ENCODE assay signal across 18 mouse cellular contexts in genomic region chr11:35052856-35053612, GRCm38 (mm10).
DNase-seq lines count a peak whose midpoint lies in the region; ATAC-seq and TF ChIP-seq lines count a peak whose summit lies in the region.
"Had no signal": no experiment of that assay in that cellular context is flagged by ENCODE, and none has a peak within 500 bp of the region (broad histone marks: within the 10 kb centered on the region; RNA-seq: fewer than 3 reads in every experiment).

No protein-coding gene starts in this region.

- no peak overlapping the region for H3K4me3 ChIP-seq in heart, embryonic 11.5 days (ENCODE audit: low read depth, low read length)
- no peak overlapping the region for H3K4me3 ChIP-seq in lung, embryonic 15.5 days
- H3K4me3 ChIP-seq in lung, adult 2 months (replicated peaks; ENCODE audit: extremely low read depth, low read depth, low read length), result no peak overlapping the region
- no peak overlapping the region for H3K4me3 ChIP-seq in intestine, embryonic 16.5 days (ENCODE audit: low read length)
- H3K4me3 ChIP-seq: forebrain, embryonic 10.5 days; gastrocnemius, adult 2 months had no signal

- DNase-seq in heart, postnatal 36 days, result no peak
- no peak for DNase-seq in lung, adult 2 months
- peak; percentile 26 for DNase-seq in yolk sac, embryonic 10.5 days (ENCODE audit: low spot score)
- DNase-seq in retina, embryonic 14.5 days (ENCODE audit: low spot score), result no peak
- DNase-seq in cerebellum, postnatal 10 days, result no peak
- DNase-seq: cerebellum, adult 9-11 months; embryo, embryonic 11 days; gastrocnemius, adult 2 months; heart, adult 18-20 months; heart, postnatal 10 days; right cerebral cortex, adult 18-20 months; thymus, postnatal 4 days had no signal

- ATAC-seq in heart, embryonic 11.5 days (replicated peaks; ENCODE audit: insufficient number of reproducible peaks, low FRiP score, low TSS enrichment), result no peak
- ATAC-seq in lung, embryonic 15.5 days (ENCODE audit: borderline replicate concordance, extremely low read depth, low FRiP score, low TSS enrichment), result peak; percentile 47
- no peak for ATAC-seq in intestine, embryonic 16.5 days
- ATAC-seq: midbrain, embryonic 16.5 days had no signal

- no peak for TF ChIP-seq POLR2A in lung, adult 2 months (IDR thresholded peaks at IDR 0.05; ENCODE audit: borderline replicate concordance, extremely low read depth, low read depth, low read length)

- intact Hi-C loops in heart, postnatal 36 days (cut with DNase I), result no loop called here

- H3K9ac ChIP-seq in heart, embryonic 11.5 days (ENCODE audit: low read depth, low read length), result no peak overlapping the region
- H3K9ac ChIP-seq in lung, embryonic 15.5 days, result no peak overlapping the region
- H3K9ac ChIP-seq in intestine, embryonic 16.5 days (ENCODE audit: low read depth, low read length), result no peak overlapping the region
- H3K9ac ChIP-seq: hindbrain, embryonic 14.5 days had no signal

- 0 out of 2 replicates have a peak overlapping the region, but pooled peaks have one; percentile 22 for H3K27ac ChIP-seq in heart, embryonic 11.5 days (ENCODE audit: low read depth, low read length)
- H3K27ac ChIP-seq in lung, embryonic 15.5 days, result peak overlapping the region; percentile 75
- peak overlapping the region; percentile 50; the same call in 1 of the 2 replicates for H3K27ac ChIP-seq in intestine, embryonic 16.5 days (ENCODE audit: low read length)
- H3K27ac ChIP-seq: forebrain, embryonic 10.5 days; gastrocnemius, adult 2 months; hindbrain, embryonic 14.5 days had no signal

- no peak for TF ChIP-seq CTCF in lung, adult 2 months (IDR thresholded peaks at IDR 0.05; ENCODE audit: insufficient read depth, low read length)

- H3K27me3 ChIP-seq in heart, embryonic 11.5 days (ENCODE audit: control insufficient read depth, insufficient read depth, low read length), result no peaks in the 10 kb centered on the region
- H3K27me3 ChIP-seq in lung, embryonic 15.5 days, result no peaks in the 10 kb centered on the region
- H3K27me3 ChIP-seq in intestine, embryonic 16.5 days (replicated peaks; ENCODE audit: control insufficient read depth, insufficient read depth, low read length), result no peaks in the 10 kb centered on the region

- WGBS in heart, embryonic 11.5 days (ENCODE audit: insufficient replicate concordance), result 66% methylated on average over 4 of the region's 4 CpGs
- WGBS in lung, embryonic 15.5 days, result 50% methylated on average over 4 of the region's 4 CpGs
- WGBS in lung, adult 2 months, result 67% methylated on average over 4 of the region's 4 CpGs
- WGBS in intestine, embryonic 16.5 days, result 72% methylated on average over 4 of the region's 4 CpGs

- no peak overlapping the region for H3K4me2 ChIP-seq in heart, embryonic 11.5 days
- H3K4me2 ChIP-seq in lung, embryonic 15.5 days, result no peak overlapping the region
- no peak overlapping the region for H3K4me2 ChIP-seq in intestine, embryonic 16.5 days (ENCODE audit: low read depth, low read length)
- H3K4me2 ChIP-seq: hindbrain, embryonic 14.5 days had no signal

- no peaks in the 10 kb centered on the region for H3K9me3 ChIP-seq in heart, embryonic 11.5 days (replicated peaks; ENCODE audit: control insufficient read depth, low read length)
- H3K9me3 ChIP-seq in lung, embryonic 15.5 days, result no peaks in the 10 kb centered on the region
- no peaks in the 10 kb centered on the region for H3K9me3 ChIP-seq in intestine, embryonic 16.5 days (ENCODE audit: control insufficient read depth, low read length)
- H3K9me3 ChIP-seq: forebrain, embryonic 10.5 days had no signal

- H3K36me3 ChIP-seq in heart, embryonic 11.5 days (ENCODE audit: control insufficient read depth, insufficient read depth, low read length), result no peaks in the 10 kb centered on the region
- H3K36me3 ChIP-seq in lung, embryonic 15.5 days, result no peaks in the 10 kb centered on the region
- H3K36me3 ChIP-seq in intestine, embryonic 16.5 days (ENCODE audit: control insufficient read depth, insufficient read depth, low read length), result no peaks in the 10 kb centered on the region
- H3K36me3 ChIP-seq: forebrain, embryonic 10.5 days had no signal

- peaks cover 8% of the 10 kb centered on the region; the same call in 1 of the 2 replicates for H3K4me1 ChIP-seq in heart, embryonic 11.5 days (ENCODE audit: control insufficient read depth, insufficient read depth, low read length)
- peaks cover 20% of the 10 kb centered on the region for H3K4me1 ChIP-seq in lung, embryonic 15.5 days
- H3K4me1 ChIP-seq in lung, adult 2 months (ENCODE audit: control insufficient read depth, insufficient read depth, low read length), result peaks cover 6% of the 10 kb centered on the region
- H3K4me1 ChIP-seq in intestine, embryonic 16.5 days (ENCODE audit: control insufficient read depth, insufficient read depth, low read length), result peaks cover 4% of the 10 kb centered on the region; the same call in 1 of the 2 replicates

Comparison
In these comparisons a context has a peak if more than half of its experiments do, and no peak if none do; other contexts are left out.
1. H3K27ac ChIP-seq: peak in every context shown above with its lines; median percentile 75 in lung, embryonic 15.5 days; 50 in intestine, embryonic 16.5 days; 22 in heart, embryonic 11.5 days.